Mouse (Mus musculus): ENCODE data around the gene Gm49387. TPM values are rescaled to one million over a fixed set of nuclear protein-coding genes. Genes with fewer than 3 reads are reported as not detected.

The Gm49387 gene
- polyA plus RNA-seq, 1 experiment from 2014 or later, result not detected

DNA sequence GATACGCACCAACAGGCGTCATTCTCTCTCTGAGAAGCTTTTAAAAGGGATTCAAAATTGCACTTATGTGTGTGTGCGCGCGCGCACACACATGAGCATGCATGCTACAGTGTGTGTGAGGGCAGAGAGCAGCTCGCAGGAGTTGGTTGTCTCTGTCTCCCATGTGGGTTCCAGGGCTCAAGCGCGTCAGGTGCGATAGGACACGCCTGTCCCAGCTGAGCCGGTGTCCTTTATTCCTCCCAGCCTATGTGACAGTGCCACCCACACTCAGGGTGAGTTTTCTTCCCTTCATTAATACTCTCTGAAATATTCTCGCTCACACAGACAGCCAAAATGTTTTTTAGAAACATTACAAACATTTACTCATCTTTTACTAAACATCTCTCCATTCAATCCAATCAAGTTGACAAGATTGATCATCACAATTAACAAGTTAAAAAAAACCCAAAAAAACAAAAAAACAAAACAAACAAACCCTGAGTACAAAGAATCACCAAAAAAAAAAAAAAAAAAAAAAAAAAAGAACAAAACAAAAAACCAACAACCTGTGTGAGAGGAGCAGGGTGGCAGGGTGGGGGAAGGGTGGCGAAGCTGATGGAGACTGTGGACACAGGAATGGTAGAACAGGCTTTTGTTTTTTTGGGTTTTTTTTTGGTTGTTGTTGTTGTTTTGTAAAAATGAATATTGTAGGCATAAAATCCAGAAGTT is 38.6 kb downstream of the Gm49387 start:
- Histone ChIP-seq H3K36me3 (ENCODE audit: insufficient read depth, low read length) (no peaks in the 10 kb centered on the region), H3K9ac (ENCODE audit: low read depth, low read length) (no peak overlapping the region), H3K4me1 (replicated peaks; ENCODE audit: insufficient read depth, low read length) (no peaks in the 10 kb centered on the region), H3K4me3 (replicated peaks; ENCODE audit: low read depth, low read length) (no peak overlapping the region), H3K27me3 (ENCODE audit: insufficient read depth, low read length) (no peaks in the 10 kb centered on the region), H3K27ac (no peak overlapping the region), H3K9me3 (replicated peaks; ENCODE audit: low read length) (no peaks in the 10 kb centered on the region), H3K4me2 (ENCODE audit: low read length) (no peak overlapping the region)
- no peak for DNase-seq (ENCODE audit: low spot score)
- no peak for ATAC-seq (replicated peaks; ENCODE audit: low FRiP score, low read depth)
- WGBS, result 95% methylated on average over 14 of the region's 14 CpGs
- no peak for TF ChIP-seq CTCF (IDR thresholded peaks at IDR 0.05; ENCODE audit: low read depth)

DNA sequence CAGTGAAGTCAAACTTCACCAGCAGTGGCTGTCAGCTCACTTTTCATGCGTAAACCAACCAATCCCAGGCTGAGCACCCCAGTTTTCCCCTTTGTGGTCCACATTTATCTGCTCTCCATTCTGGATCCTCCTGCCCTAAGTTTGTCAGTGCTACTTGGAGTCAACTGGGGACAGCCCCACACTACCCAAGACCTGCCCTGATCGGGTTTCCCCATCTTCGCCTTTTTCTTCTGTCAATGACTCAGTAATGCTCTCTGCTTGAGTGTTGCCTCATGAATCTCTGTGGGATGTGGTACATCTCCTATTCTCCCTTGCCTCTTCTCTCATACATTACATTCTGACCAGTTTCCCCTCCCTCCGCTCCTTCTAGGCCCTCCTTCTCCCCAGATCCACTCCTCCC is 43.2 kb downstream of the Gm49387 start:
- Histone ChIP-seq H3K4me3 (replicated peaks; ENCODE audit: low read depth, low read length) (no peak overlapping the region), H3K9ac (ENCODE audit: low read depth, low read length) (no peak overlapping the region), H3K27ac (no peak overlapping the region), H3K36me3 (ENCODE audit: insufficient read depth, low read length) (no peaks in the 10 kb centered on the region), H3K4me2 (ENCODE audit: low read length) (no peak overlapping the region), H3K4me1 (replicated peaks; ENCODE audit: insufficient read depth, low read length) (no peaks in the 10 kb centered on the region), H3K27me3 (ENCODE audit: insufficient read depth, low read length) (no peaks in the 10 kb centered on the region), H3K9me3 (replicated peaks; ENCODE audit: low read length) (no peaks in the 10 kb centered on the region)
- no peak for TF ChIP-seq CTCF (IDR thresholded peaks at IDR 0.05; ENCODE audit: low read depth)
- no peak for DNase-seq (ENCODE audit: low spot score)
- 87% methylated on average over 4 of the region's 4 CpGs for WGBS
- ATAC-seq (replicated peaks; ENCODE audit: low FRiP score, low read depth), result no peak

DNA sequence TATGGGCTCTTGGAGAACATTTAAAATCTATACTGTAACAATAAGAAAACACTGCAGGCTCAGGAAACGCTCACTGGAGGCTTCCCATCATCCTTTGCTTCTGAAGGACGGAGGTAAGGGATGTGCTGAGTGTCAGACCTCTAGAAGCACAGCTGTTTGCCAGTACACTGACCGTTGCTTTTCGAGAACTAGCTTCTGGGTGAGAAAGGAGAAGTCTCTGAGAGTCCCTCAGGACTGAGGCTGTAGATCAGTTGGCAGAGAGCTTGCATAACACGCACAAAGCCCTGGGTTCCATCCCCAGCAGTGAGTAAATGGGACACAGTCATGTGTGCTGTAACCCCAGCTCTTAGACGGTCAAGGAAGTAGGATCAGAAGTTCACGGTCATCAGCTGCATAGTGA is 44.3 kb downstream of the Gm49387 start:
- ATAC-seq (replicated peaks; ENCODE audit: low FRiP score, low read depth) (no peak), DNase-seq (ENCODE audit: low spot score) (no peak)
- no peak overlapping the region for H3K27ac ChIP-seq
- no peaks in the 10 kb centered on the region for H3K4me1 ChIP-seq (replicated peaks; ENCODE audit: insufficient read depth, low read length)
- H3K9ac ChIP-seq (ENCODE audit: low read depth, low read length), result no peak overlapping the region
- no peak overlapping the region for H3K4me2 ChIP-seq (ENCODE audit: low read length)
- WGBS, result 64% methylated on average over 7 of the region's 7 CpGs
- H3K36me3 ChIP-seq (ENCODE audit: insufficient read depth, low read length), result no peaks in the 10 kb centered on the region
- no peak for TF ChIP-seq CTCF (IDR thresholded peaks at IDR 0.05; ENCODE audit: low read depth)
- no peaks in the 10 kb centered on the region for H3K9me3 ChIP-seq (replicated peaks; ENCODE audit: low read length)
- H3K27me3 ChIP-seq (ENCODE audit: insufficient read depth, low read length), result no peaks in the 10 kb centered on the region
- H3K4me3 ChIP-seq (replicated peaks; ENCODE audit: low read depth, low read length), result no peak overlapping the region

DNA sequence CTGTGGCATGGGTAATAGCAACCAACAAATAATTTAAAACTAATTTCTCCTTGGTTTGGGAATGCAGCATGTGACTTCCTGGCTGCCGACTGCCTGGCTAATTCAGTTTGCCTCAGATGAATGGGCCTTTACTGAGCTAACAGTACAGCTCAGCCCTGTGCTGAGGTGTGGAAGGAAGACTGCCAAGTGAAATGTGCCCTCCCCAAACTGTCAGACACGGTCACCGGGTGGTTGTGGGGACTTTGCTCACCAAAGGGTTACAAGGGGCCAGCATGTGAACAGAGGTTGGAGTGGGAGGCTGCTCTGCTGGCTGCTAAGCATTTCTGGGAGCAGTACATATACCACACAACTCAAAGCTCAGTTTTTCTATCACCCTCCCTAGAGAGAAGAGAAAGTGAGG is 46.0 kb downstream of the Gm49387 start:
- H3K4me3 ChIP-seq (replicated peaks; ENCODE audit: low read depth, low read length), result no peak overlapping the region
- no peak for TF ChIP-seq CTCF (IDR thresholded peaks at IDR 0.05; ENCODE audit: low read depth)
- no peaks in the 10 kb centered on the region for H3K27me3 ChIP-seq (ENCODE audit: insufficient read depth, low read length)
- no peak for DNase-seq (ENCODE audit: low spot score)
- no peak overlapping the region for H3K27ac ChIP-seq
- no peak for ATAC-seq (replicated peaks; ENCODE audit: low FRiP score, low read depth)
- H3K4me2 ChIP-seq (ENCODE audit: low read length), result no peak overlapping the region
- no peaks in the 10 kb centered on the region for H3K4me1 ChIP-seq (replicated peaks; ENCODE audit: insufficient read depth, low read length)
- WGBS, result 53% methylated on average over 3 of the region's 3 CpGs
- no peaks in the 10 kb centered on the region for H3K36me3 ChIP-seq (ENCODE audit: insufficient read depth, low read length)
- no peak overlapping the region for H3K9ac ChIP-seq (ENCODE audit: low read depth, low read length)
- H3K9me3 ChIP-seq (replicated peaks; ENCODE audit: low read length), result no peaks in the 10 kb centered on the region

DNA sequence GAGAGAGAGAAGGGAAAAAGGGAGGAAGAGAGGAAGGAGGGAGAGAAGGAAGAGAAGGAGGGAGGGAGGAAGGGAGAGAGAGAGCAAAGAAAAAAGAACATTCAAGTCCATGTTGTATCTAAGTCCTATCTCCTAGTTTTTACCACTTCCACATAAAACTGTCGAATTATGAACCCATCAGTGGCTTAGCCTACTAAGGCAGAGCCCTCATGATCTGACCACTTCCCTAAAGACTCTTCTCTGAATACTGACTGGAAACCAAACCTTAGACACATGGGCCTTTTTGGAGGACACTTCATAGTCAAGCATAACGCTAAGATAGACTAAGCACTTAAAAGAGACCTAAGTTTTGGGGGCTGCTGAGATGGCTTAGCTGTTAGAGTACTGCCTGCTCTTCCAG is 47.6 kb downstream of the Gm49387 start:
- H3K4me1 ChIP-seq (replicated peaks; ENCODE audit: insufficient read depth, low read length), result no peaks in the 10 kb centered on the region
- H3K4me2 ChIP-seq (ENCODE audit: low read length), result no peak overlapping the region
- no peak for DNase-seq (ENCODE audit: low spot score)
- no peak for TF ChIP-seq CTCF (IDR thresholded peaks at IDR 0.05; ENCODE audit: low read depth)
- H3K36me3 ChIP-seq (ENCODE audit: insufficient read depth, low read length), result no peaks in the 10 kb centered on the region
- H3K27me3 ChIP-seq (ENCODE audit: insufficient read depth, low read length), result no peaks in the 10 kb centered on the region
- no peak overlapping the region for H3K4me3 ChIP-seq (replicated peaks; ENCODE audit: low read depth, low read length)
- ATAC-seq (replicated peaks; ENCODE audit: low FRiP score, low read depth), result no peak
- H3K27ac ChIP-seq, result no peak overlapping the region
- WGBS, result 74% methylated on average over 2 of the region's 2 CpGs
- no peaks in the 10 kb centered on the region for H3K9me3 ChIP-seq (replicated peaks; ENCODE audit: low read length)
- no peak overlapping the region for H3K9ac ChIP-seq (ENCODE audit: low read depth, low read length)

DNA sequence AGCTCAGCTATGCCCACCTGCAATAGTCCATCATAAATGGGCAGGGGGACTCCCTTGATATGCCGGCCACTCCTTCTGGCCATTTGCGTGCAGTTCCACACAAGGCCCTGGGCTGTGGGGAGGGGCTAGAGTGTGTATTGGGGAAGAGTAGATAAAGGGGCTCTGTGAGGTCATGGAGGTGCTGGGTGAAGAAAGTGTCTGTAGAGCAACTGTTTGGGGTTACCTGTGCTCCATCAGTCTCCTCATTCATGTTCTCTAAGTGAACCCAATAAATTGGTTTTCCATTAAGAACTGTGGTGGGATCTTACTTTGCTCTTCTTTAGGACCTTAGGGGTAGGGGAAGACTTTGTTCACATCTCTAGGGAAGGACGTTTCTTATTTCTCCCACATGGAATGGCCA is 49.4 kb downstream of the Gm49387 start, which contains the start of gene Colq:
Colq (minus strand) TSS at position 101 of the 400 bp plus-strand sequence.
- Histone ChIP-seq H3K4me2 (ENCODE audit: low read length) (no peak within 1 kb of the TSS), H3K4me1 (replicated peaks; ENCODE audit: insufficient read depth, low read length) (no peaks in the 10 kb centered on the region), H3K9ac (ENCODE audit: low read depth, low read length) (no peak within 1 kb of the TSS), H3K27me3 (ENCODE audit: insufficient read depth, low read length) (no peaks in the 10 kb centered on the region), H3K36me3 (ENCODE audit: insufficient read depth, low read length) (no peaks in the 10 kb centered on the region), H3K27ac (no peak within 1 kb of the TSS), H3K4me3 (replicated peaks; ENCODE audit: low read depth, low read length) (no peak within 1 kb of the TSS), H3K9me3 (replicated peaks; ENCODE audit: low read length) (no peaks in the 10 kb centered on the region)
- 84% methylated on average over 3 of the region's 3 CpGs for WGBS
- DNase-seq (ENCODE audit: low spot score), result no peak
- ATAC-seq (replicated peaks; ENCODE audit: low FRiP score, low read depth), result no peak
- no peak for TF ChIP-seq CTCF (IDR thresholded peaks at IDR 0.05; ENCODE audit: low read depth)

DNA sequence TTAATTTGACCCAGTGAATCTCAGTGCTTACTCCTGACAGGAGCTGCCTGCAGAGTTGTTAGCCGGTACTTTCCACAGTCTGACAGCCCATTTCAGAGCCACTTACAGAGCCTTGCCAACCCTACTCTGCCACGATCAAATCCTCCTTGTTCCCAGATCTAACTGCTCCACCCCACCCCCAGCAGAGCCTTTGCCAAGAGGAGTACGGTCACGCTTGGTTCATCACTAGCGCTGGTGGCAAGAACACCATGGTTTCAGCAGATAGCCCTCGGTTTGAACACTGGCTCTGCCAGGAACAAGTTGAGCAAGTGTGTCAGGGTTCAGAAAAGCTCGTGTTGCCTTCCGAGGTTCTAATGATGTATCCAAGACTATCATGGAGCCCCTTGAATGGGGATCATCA is 54.2 kb downstream of the Gm49387 start:
- Histone ChIP-seq H3K4me1 (replicated peaks; ENCODE audit: insufficient read depth, low read length) (no peaks in the 10 kb centered on the region), H3K27ac (no peak overlapping the region), H3K9me3 (replicated peaks; ENCODE audit: low read length) (no peaks in the 10 kb centered on the region), H3K4me2 (ENCODE audit: low read length) (no peak overlapping the region), H3K4me3 (replicated peaks; ENCODE audit: low read depth, low read length) (no peak overlapping the region), H3K27me3 (ENCODE audit: insufficient read depth, low read length) (no peaks in the 10 kb centered on the region), H3K36me3 (ENCODE audit: insufficient read depth, low read length) (no peaks in the 10 kb centered on the region), H3K9ac (ENCODE audit: low read depth, low read length) (no peak overlapping the region)
- TF ChIP-seq CTCF (IDR thresholded peaks at IDR 0.05; ENCODE audit: low read depth), result no peak
- no peak for ATAC-seq (replicated peaks; ENCODE audit: low FRiP score, low read depth)
- 78% methylated on average over 8 of the region's 8 CpGs for WGBS
- DNase-seq (ENCODE audit: low spot score), result no peak

Measured in kidney, postnatal 0 days (tissue).